Mouse (Mus musculus): ENCODE data around the gene Vwa5b2. TPM values are rescaled to one million over a fixed set of nuclear protein-coding genes. Genes with fewer than 3 reads are reported as not detected.
A peak's percentile ranks its signal among the peaks of the same experiment; 100 is the strongest.

The Vwa5b2 gene
- polyA plus RNA-seq, 1 experiment from 2014 or later: 11.9 TPM

GRCm38 (mm10) chr16:20619541-20620398, 30.5 kb downstream of the Vwa5b2 start:
- no peaks in the 10 kb centered on the region for H3K9me3 ChIP-seq
- H3K36me3 ChIP-seq: peaks cover 5% of the 10 kb centered on the region; the same call in 1 of the 2 replicates
- ATAC-seq: peak; percentile 43
- peaks cover 34% of the 10 kb centered on the region for H3K4me1 ChIP-seq (replicated peaks)
- H3K27ac ChIP-seq: peak overlapping the region; percentile 90
- peak overlapping the region; percentile 78 for H3K4me2 ChIP-seq (replicated peaks)
- peak overlapping the region; percentile 74 for H3K4me3 ChIP-seq (replicated peaks)
- peak overlapping the region; percentile 92 for H3K9ac ChIP-seq (replicated peaks)
- no peaks in the 10 kb centered on the region for H3K27me3 ChIP-seq
- WGBS: 2% methylated on average over 50 of the region's 83 CpGs

- peak overlapping the region; percentile 74 for H3K4me3 ChIP-seq (replicated peaks)
- WGBS: under 1% methylated on average over 9 of the region's 9 CpGs
- ATAC-seq: peak; percentile 18; the same call in 1 of the 2 replicates
- H3K27me3 ChIP-seq: no peaks in the 10 kb centered on the region
- peak overlapping the region; percentile 92 for H3K9ac ChIP-seq (replicated peaks)
- peaks cover 5% of the 10 kb centered on the region; the same call in 1 of the 2 replicates for H3K36me3 ChIP-seq
- no peaks in the 10 kb centered on the region for H3K9me3 ChIP-seq
- H3K27ac ChIP-seq: peak overlapping the region; percentile 90
- peaks cover 34% of the 10 kb centered on the region for H3K4me1 ChIP-seq (replicated peaks)
- H3K4me2 ChIP-seq (replicated peaks): peak overlapping the region; percentile 78
These were observed 31.1 kb downstream of the Vwa5b2 start for GRCm38 (mm10) chr16:20620399-20620735.

- WGBS: under 1% methylated on average over 32 of the region's 32 CpGs
- peak; percentile 18 for ATAC-seq
- Histone ChIP-seq H3K27me3 (no peaks in the 10 kb centered on the region), H3K27ac (peak overlapping the region; percentile 90), H3K9ac (replicated peaks) (peak overlapping the region; percentile 92), H3K4me3 (replicated peaks) (peak overlapping the region; percentile 74), H3K4me1 (replicated peaks) (peaks cover 34% of the 10 kb centered on the region), H3K4me2 (replicated peaks) (peak overlapping the region; percentile 78), H3K9me3 (no peaks in the 10 kb centered on the region), H3K36me3 (peaks cover 5% of the 10 kb centered on the region; the same call in 1 of the 2 replicates)
These were observed 31.5 kb downstream of the Vwa5b2 start for GRCm38 (mm10) chr16:20620751-20621190.

- Histone ChIP-seq H3K9me3 (no peaks in the 10 kb centered on the region), H3K4me1 (replicated peaks) (peaks cover 34% of the 10 kb centered on the region), H3K27me3 (no peaks in the 10 kb centered on the region), H3K4me2 (replicated peaks) (peak within 1 kb of the TSS; percentile 78), H3K9ac (replicated peaks) (peak within 1 kb of the TSS; percentile 92), H3K36me3 (peaks cover 5% of the 10 kb centered on the region; the same call in 1 of the 2 replicates), H3K4me3 (replicated peaks) (peak within 1 kb of the TSS; percentile 74), H3K27ac (peak within 1 kb of the TSS; percentile 90)
- peak; percentile 56 for ATAC-seq
- 1% methylated on average over 64 of the region's 92 CpGs for WGBS
These were observed 32.1 kb downstream of the Vwa5b2 start, which contains the start of gene Camk2n2 for GRCm38 (mm10) chr16:20621191-20621990. Gene Camk2n2, minus strand, starts transcription at chr16:20621287.

GRCm38 (mm10) chr16:20621991-20622685, 32.9 kb downstream of the Vwa5b2 start:
- Histone ChIP-seq H3K9me3 (no peaks in the 10 kb centered on the region), H3K4me3 (replicated peaks) (peak overlapping the region; percentile 74), H3K4me1 (replicated peaks) (peaks cover 34% of the 10 kb centered on the region), H3K4me2 (replicated peaks) (peak overlapping the region; percentile 78), H3K27me3 (no peaks in the 10 kb centered on the region), H3K27ac (peak overlapping the region; percentile 90), H3K36me3 (peaks cover 5% of the 10 kb centered on the region; the same call in 1 of the 2 replicates), H3K9ac (replicated peaks) (peak overlapping the region; percentile 92)
- under 1% methylated on average over 37 of the region's 37 CpGs for WGBS
- ATAC-seq: peak; percentile 70

- WGBS: 41% methylated on average over 2 of the region's 2 CpGs
- Histone ChIP-seq H3K27ac (no peak overlapping the region), H3K36me3 (no peaks in the 10 kb centered on the region), H3K4me3 (replicated peaks) (no peak overlapping the region), H3K9me3 (no peaks in the 10 kb centered on the region), H3K4me2 (replicated peaks) (no peak overlapping the region), H3K9ac (replicated peaks) (0 out of 2 replicates have a peak overlapping the region, but pooled peaks have one; percentile 92), H3K27me3 (no peaks in the 10 kb centered on the region), H3K4me1 (replicated peaks) (peaks cover 34% of the 10 kb centered on the region)
- no peak for ATAC-seq
These were observed 33.9 kb downstream of the Vwa5b2 start for GRCm38 (mm10) chr16:20623211-20623610.

- WGBS: 64% methylated on average over 11 of the region's 11 CpGs
- Histone ChIP-seq H3K36me3 (peaks cover 7% of the 10 kb centered on the region; the same call in 1 of the 2 replicates), H3K4me2 (replicated peaks) (peak overlapping the region; percentile 94), H3K27me3 (peaks cover 6% of the 10 kb centered on the region; the same call in 1 of the 2 replicates), H3K9me3 (no peaks in the 10 kb centered on the region), H3K4me3 (replicated peaks) (peak overlapping the region; percentile 66; the same call in 1 of the 2 replicates), H3K27ac (no peak overlapping the region), H3K9ac (replicated peaks) (no peak overlapping the region), H3K4me1 (replicated peaks) (peaks cover 17% of the 10 kb centered on the region)
- ATAC-seq: 0 out of 2 replicates have a peak, but pooled peaks have one; percentile 31
These were observed 39.7 kb downstream of the Vwa5b2 start for GRCm38 (mm10) chr16:20628871-20629391.

GRCm38 (mm10) chr16:20629731-20630634, 40.7 kb downstream of the Vwa5b2 start, which contains the start of gene Ece2:
Gene Ece2, plus strand, starts transcription at chr16:20629828.
- Histone ChIP-seq H3K27ac (no peak within 1 kb of the TSS), H3K4me2 (replicated peaks) (peak within 1 kb of the TSS; percentile 94), H3K27me3 (peaks cover 6% of the 10 kb centered on the region; the same call in 1 of the 2 replicates), H3K9me3 (no peaks in the 10 kb centered on the region), H3K4me3 (replicated peaks) (peak within 1 kb of the TSS; percentile 66), H3K4me1 (replicated peaks) (peaks cover 17% of the 10 kb centered on the region), H3K9ac (replicated peaks) (peak within 1 kb of the TSS; percentile 82), H3K36me3 (peaks cover 7% of the 10 kb centered on the region; the same call in 1 of the 2 replicates)
- 8% methylated on average over 53 of the region's 54 CpGs for WGBS
- ATAC-seq: peak; percentile 71

- Histone ChIP-seq H3K4me2 (replicated peaks) (no peak overlapping the region), H3K9ac (replicated peaks) (no peak overlapping the region), H3K4me3 (replicated peaks) (no peak overlapping the region), H3K4me1 (replicated peaks) (0 out of 2 replicates have a peak, but pooled peaks cover 4% of the 10 kb centered on the region), H3K27ac (no peak overlapping the region), H3K9me3 (no peaks in the 10 kb centered on the region), H3K36me3 (peaks cover 5% of the 10 kb centered on the region; the same call in 1 of the 2 replicates), H3K27me3 (no peaks in the 10 kb centered on the region)
- WGBS: 86% methylated on average over 8 of the region's 8 CpGs
- no peak for ATAC-seq
These were observed 48.1 kb downstream of the Vwa5b2 start for GRCm38 (mm10) chr16:20637410-20637809.

- 76% methylated on average over 8 of the region's 8 CpGs for WGBS
- Histone ChIP-seq H3K4me3 (replicated peaks) (no peak overlapping the region), H3K27ac (no peak overlapping the region)
These were observed 49.1 kb downstream of the Vwa5b2 start for GRCm38 (mm10) chr16:20638367-20638766.

More at GRCm38 (mm10) chr16:20638367-20638766, 49.1 kb downstream of the Vwa5b2 start:
- H3K27me3 ChIP-seq: no peaks in the 10 kb centered on the region
- no peak overlapping the region for H3K9ac ChIP-seq (replicated peaks)
- no peaks in the 10 kb centered on the region for H3K9me3 ChIP-seq
- H3K36me3 ChIP-seq: no peaks in the 10 kb centered on the region
- ATAC-seq: no peak
- H3K4me1 ChIP-seq (replicated peaks): 0 out of 2 replicates have a peak, but pooled peaks cover 4% of the 10 kb centered on the region
- H3K4me2 ChIP-seq (replicated peaks): no peak overlapping the region
